In the genomic region with DNA sequence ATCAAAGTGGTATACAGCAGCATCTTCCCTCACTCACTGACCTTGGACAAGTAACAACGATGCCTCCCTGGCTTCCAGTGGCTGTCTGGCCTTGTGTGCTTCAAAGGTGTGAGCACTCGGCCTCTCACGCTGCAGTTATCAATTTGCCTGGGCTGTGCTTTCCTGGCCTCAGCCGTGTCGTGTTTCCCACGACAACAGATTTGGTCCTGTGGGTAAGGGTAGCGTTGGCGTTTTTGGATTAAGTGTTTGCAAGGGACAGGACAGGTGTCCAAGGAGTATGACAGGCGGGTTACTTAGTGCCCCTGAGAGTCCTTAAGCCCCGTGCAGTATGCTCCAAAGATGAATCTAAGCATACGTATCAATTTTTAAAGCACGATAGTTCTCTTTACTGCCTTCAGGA, we compare ENCODE assay signal across 9 mouse cellular contexts. TPM values are rescaled to one million over a fixed set of nuclear protein-coding genes. Genes with fewer than 3 reads are reported as not detected.
A peak's percentile ranks its signal among the peaks of the same experiment; 100 is the strongest.
DNase-seq lines count a peak whose midpoint lies in the region; ATAC-seq and TF ChIP-seq lines count a peak whose summit lies in the region.
"Had no signal": no experiment of that assay in that cellular context is flagged by ENCODE, and none has a peak within 500 bp of the region (broad histone marks: within the 10 kb centered on the region; RNA-seq: fewer than 3 reads in every experiment).

No protein-coding gene starts in this region.

- peak overlapping the region; percentile 56 for H3K4me3 ChIP-seq in kidney, embryonic 14.5 days (ENCODE audit: low read length)
- peak overlapping the region; percentile 51 for H3K4me3 ChIP-seq in embryonic facial prominence, embryonic 13.5 days
- H3K4me3 ChIP-seq in intestine, embryonic 16.5 days (ENCODE audit: low read length), result peak overlapping the region; percentile 57; the same call in 1 of the 2 replicates
- peak overlapping the region; percentile 48; the same call in 1 of the 2 replicates for H3K4me3 ChIP-seq in midbrain, postnatal 0 days (ENCODE audit: low read depth, low read length)

- H3K4me2 ChIP-seq in kidney, embryonic 14.5 days (replicated peaks; ENCODE audit: low read depth, low read length), result peak overlapping the region; percentile 98
- peak overlapping the region; percentile 96 for H3K4me2 ChIP-seq in embryonic facial prominence, embryonic 13.5 days
- H3K4me2 ChIP-seq in intestine, embryonic 16.5 days (ENCODE audit: low read depth, low read length), result peak overlapping the region; percentile 97
- H3K4me2 ChIP-seq in midbrain, postnatal 0 days (ENCODE audit: low read depth, low read length, poor library complexity, severe bottlenecking), result peak overlapping the region; percentile 100; the same call in 1 of the 2 replicates

- H3K9me3 ChIP-seq in kidney, embryonic 14.5 days (ENCODE audit: control insufficient read depth, low read length), result no peaks in the 10 kb centered on the region
- no peaks in the 10 kb centered on the region for H3K9me3 ChIP-seq in embryonic facial prominence, embryonic 13.5 days
- H3K9me3 ChIP-seq in intestine, embryonic 16.5 days (ENCODE audit: control insufficient read depth, low read length), result no peaks in the 10 kb centered on the region
- no peaks in the 10 kb centered on the region for H3K9me3 ChIP-seq in midbrain, postnatal 0 days (ENCODE audit: low read length)

- H3K27me3 ChIP-seq in kidney, embryonic 14.5 days (ENCODE audit: control insufficient read depth, insufficient read depth, low read length), result peaks cover 62% of the 10 kb centered on the region
- H3K27me3 ChIP-seq in embryonic facial prominence, embryonic 13.5 days, result peaks cover 71% of the 10 kb centered on the region
- peaks cover 43% of the 10 kb centered on the region for H3K27me3 ChIP-seq in intestine, embryonic 16.5 days (replicated peaks; ENCODE audit: control insufficient read depth, insufficient read depth, low read length)
- H3K27me3 ChIP-seq in midbrain, postnatal 0 days (ENCODE audit: insufficient read depth, low read length), result peaks cover 52% of the 10 kb centered on the region

- no peaks in the 10 kb centered on the region for H3K36me3 ChIP-seq in kidney, embryonic 14.5 days (ENCODE audit: control insufficient read depth, insufficient read depth, low read length)
- no peaks in the 10 kb centered on the region for H3K36me3 ChIP-seq in embryonic facial prominence, embryonic 13.5 days
- H3K36me3 ChIP-seq in intestine, embryonic 16.5 days (ENCODE audit: control insufficient read depth, insufficient read depth, low read length), result no peaks in the 10 kb centered on the region
- no peaks in the 10 kb centered on the region for H3K36me3 ChIP-seq in midbrain, postnatal 0 days (ENCODE audit: insufficient read depth, low read length)

- ATAC-seq in kidney, embryonic 14.5 days (ENCODE audit: low FRiP score, low TSS enrichment), result no peak
- no peak for ATAC-seq in embryonic facial prominence, embryonic 13.5 days (ENCODE audit: insufficient number of reproducible peaks, insufficient read depth, low FRiP score, low TSS enrichment, low read depth)
- ATAC-seq in intestine, embryonic 16.5 days, result no peak
- no peak for ATAC-seq in midbrain, postnatal 0 days (ENCODE audit: low FRiP score)

- H3K9ac ChIP-seq in kidney, embryonic 14.5 days (ENCODE audit: low read depth, low read length), result no peak overlapping the region
- no peak overlapping the region for H3K9ac ChIP-seq in embryonic facial prominence, embryonic 13.5 days
- H3K9ac ChIP-seq in intestine, embryonic 16.5 days (ENCODE audit: low read depth, low read length), result no peak overlapping the region
- H3K9ac ChIP-seq in midbrain, postnatal 0 days (replicated peaks; ENCODE audit: low read length, poor library complexity, severe bottlenecking), result no peak overlapping the region

- peaks cover 19% of the 10 kb centered on the region for H3K4me1 ChIP-seq in kidney, embryonic 14.5 days (ENCODE audit: control insufficient read depth, insufficient read depth, low read length)
- H3K4me1 ChIP-seq in embryonic facial prominence, embryonic 13.5 days, result peaks cover 32% of the 10 kb centered on the region
- peaks cover 24% of the 10 kb centered on the region for H3K4me1 ChIP-seq in intestine, embryonic 16.5 days (ENCODE audit: control insufficient read depth, insufficient read depth, low read length)
- H3K4me1 ChIP-seq in midbrain, postnatal 0 days (ENCODE audit: insufficient read depth, low read length), result peaks cover 17% of the 10 kb centered on the region

- 26% methylated on average over 12 of the region's 12 CpGs for WGBS in kidney, embryonic 14.5 days
- 28% methylated on average over 12 of the region's 12 CpGs for WGBS in embryonic facial prominence, embryonic 13.5 days
- WGBS in intestine, embryonic 16.5 days, result 27% methylated on average over 12 of the region's 12 CpGs
- 27% methylated on average over 12 of the region's 12 CpGs for WGBS in midbrain, postnatal 0 days

- TF ChIP-seq CTCF in midbrain, postnatal 0 days (IDR thresholded peaks at IDR 0.05), result no peak

- no peak overlapping the region for H3K27ac ChIP-seq in kidney, embryonic 14.5 days (ENCODE audit: low read depth, low read length)
- H3K27ac ChIP-seq in embryonic facial prominence, embryonic 13.5 days, result no peak overlapping the region
- no peak overlapping the region for H3K27ac ChIP-seq in intestine, embryonic 16.5 days (ENCODE audit: low read length)
- no peak overlapping the region for H3K27ac ChIP-seq in midbrain, postnatal 0 days (ENCODE audit: low read depth, low read length)
- H3K27ac ChIP-seq: left cerebral cortex, adult 2 months had no signal

- no peak for DNase-seq in kidney, adult 18-20 months
- no peak for DNase-seq in midbrain, postnatal 0 days (ENCODE audit: low spot score)
- no peak for DNase-seq in testis, postnatal 14 days (ENCODE audit: low spot score)
- no peak for DNase-seq in thymus, adult 18-20 months
- no peak for DNase-seq in right cerebral cortex, postnatal 36 days (ENCODE audit: low spot score in 2 of 2)

RNA-seq across cellular contexts. Expression of gene Pitx3, which starts 1.0 kb away (rescaled TPM):
- not detected in 2 replicates for polyA plus RNA-seq in kidney, embryonic 14.5 days (2014; fragmentation: Nextera tagmentation; extraction: Ambion mirVana)
- 2.4 and 2.5 TPM in 2 replicates for polyA plus RNA-seq in embryonic facial prominence, embryonic 13.5 days (2015; fragmentation: Nextera tagmentation; extraction: Ambion mirVana)
- not detected in 2 replicates for polyA plus RNA-seq in intestine, embryonic 16.5 days (2015; fragmentation: Nextera tagmentation; extraction: Ambion mirVana)
- total RNA-seq in midbrain, postnatal 0 days (2014; rRNA removed), result 1.9 and 3.1 TPM in 2 replicates
- polyA plus RNA-seq in midbrain, postnatal 0 days (2015; fragmentation: Nextera tagmentation; extraction: Ambion mirVana), result 2.5 and 2.7 TPM in 2 replicates
- total RNA-seq: left cerebral cortex, adult 2 months had no signal

RNA-seq across cellular contexts. Expression of gene Gbf1, which starts 3.2 kb away (rescaled TPM):
- 29.0 and 50.3 TPM in 2 replicates for polyA plus RNA-seq in kidney, embryonic 14.5 days (2014; fragmentation: Nextera tagmentation; extraction: Ambion mirVana)
- polyA plus RNA-seq in embryonic facial prominence, embryonic 13.5 days (2015; fragmentation: Nextera tagmentation; extraction: Ambion mirVana), result 66.1 and 67.6 TPM in 2 replicates
- polyA plus RNA-seq in intestine, embryonic 16.5 days (2015; fragmentation: Nextera tagmentation; extraction: Ambion mirVana), result 33.6 and 36.6 TPM in 2 replicates
- total RNA-seq in midbrain, postnatal 0 days (2014; rRNA removed), result 59.8 and 60.9 TPM in 2 replicates
- 42.8 and 51.6 TPM in 2 replicates for polyA plus RNA-seq in midbrain, postnatal 0 days (2015; fragmentation: Nextera tagmentation; extraction: Ambion mirVana)

RNA-seq across cellular contexts. Expression of gene Elovl3, which starts 17.4 kb away (rescaled TPM):
- not detected in 2 replicates for polyA plus RNA-seq in kidney, embryonic 14.5 days (2014; fragmentation: Nextera tagmentation; extraction: Ambion mirVana)
- polyA plus RNA-seq in embryonic facial prominence, embryonic 13.5 days (2015; fragmentation: Nextera tagmentation; extraction: Ambion mirVana), result 0.25 and 0.28 TPM in 2 replicates
- not detected in 2 replicates for polyA plus RNA-seq in intestine, embryonic 16.5 days (2015; fragmentation: Nextera tagmentation; extraction: Ambion mirVana)
- total RNA-seq in midbrain, postnatal 0 days (2014; rRNA removed), result 0.05 TPM in 1 of 2 replicates, not detected in the other
- 0.21 and 0.32 TPM in 2 replicates for polyA plus RNA-seq in midbrain, postnatal 0 days (2015; fragmentation: Nextera tagmentation; extraction: Ambion mirVana)
- total RNA-seq: left cerebral cortex, adult 2 months had no signal
